Mouse (Mus musculus) intestine, embryonic 14.5 days (tissue): ENCODE measurements at regions not wholly inside any gene's neighbourhood (a gene's known extent, or its start where the extent isn't known, plus 50 kb on each side); places are given as distances from the start of the nearest gene placed in this dataset.

Experiments used
- ATAC-seq: fragments of 200-750 bp; cut with Nextera tagmentation; replicated peaks from 2 replicates; pipeline ENCODE4 v1.8.0; 2017; ENCODE audit warnings: low read depth, moderate number of reproducible peaks, moderate TSS enrichment, moderate library complexity; ENCODE audit not compliant: low FRiP score, low TSS enrichment
- DNase-seq: peaks from one replicate; pipeline ENCODE4 v3.0.0-alpha.2; 2018; ENCODE audit warnings: low spot score
- H3K27ac ChIP-seq: fragments of 300-500 bp; sonication (generic); 2 replicates; pipeline ENCODE4 v1.5.1; 2014; ENCODE audit warnings: low read depth, mild to moderate bottlenecking, control low read depth
- H3K27me3 ChIP-seq: fragments of 300-500 bp; sonication (generic); replicated peaks from 2 replicates; pipeline ENCODE4 v1.6.1; 2014; ENCODE audit warnings: low read length, control low read depth; ENCODE audit not compliant: control insufficient read depth, insufficient read depth
- H3K36me3 ChIP-seq: fragments of 300-500 bp; sonication (generic); 2 replicates; pipeline ENCODE4 v1.6.1; 2014; ENCODE audit warnings: low read length, control low read depth; ENCODE audit not compliant: control insufficient read depth, insufficient read depth
- H3K4me1 ChIP-seq: fragments of 300-500 bp; sonication (generic); replicated peaks from 2 replicates; pipeline ENCODE4 v1.6.1; 2014; ENCODE audit warnings: low read length, control low read depth, mixed read lengths; ENCODE audit not compliant: control insufficient read depth, insufficient read depth
- H3K4me2 ChIP-seq: fragments of 300-500 bp; sonication (generic); 2 replicates; pipeline ENCODE4 v1.6.1; 2014; ENCODE audit warnings: low read length
- H3K4me3 ChIP-seq: fragments of 300-500 bp; sonication (generic); 2 replicates; pipeline ENCODE4 v1.5.1; 2014; ENCODE audit warnings: low read depth, low read length, control low read depth, mixed read lengths
- H3K9ac ChIP-seq: fragments of 300-500 bp; sonication (generic); 2 replicates; pipeline ENCODE4 v1.6.1; 2014; ENCODE audit warnings: mild to moderate bottlenecking, low read length
- H3K9me3 ChIP-seq: fragments of 300-500 bp; sonication (generic); 2 replicates; pipeline ENCODE4 v1.6.1; 2016; ENCODE audit warnings: low read length, control low read depth; ENCODE audit not compliant: control insufficient read depth
- WGBS: fragments of 180-500 bp; shearing (Covaris S2); extraction: QIAGEN DNeasy Blood & Tissue Kit; methylation state at CpG from one replicate; pipeline ENCODE4 v1.1.7; 2014; 5-methylcytosine and 5-hydroxymethylcytosine counted together

GRCm38 (mm10) chr3:52832421-52832820, 184.6 kb downstream of the Cog6 start:
- Histone ChIP-seq H3K4me2 (no peak overlapping the region), H3K36me3 (no peaks in the 10 kb centered on the region), H3K9me3 (no peaks in the 10 kb centered on the region), H3K4me3 (no peak overlapping the region), H3K9ac (no peak overlapping the region), H3K27ac (no peak overlapping the region), H3K4me1 (no peaks in the 10 kb centered on the region), H3K27me3 (no peaks in the 10 kb centered on the region)
- ATAC-seq: no peak
- no peak for DNase-seq
- WGBS: 81% methylated on average over 5 of the region's 5 CpGs

DNA sequence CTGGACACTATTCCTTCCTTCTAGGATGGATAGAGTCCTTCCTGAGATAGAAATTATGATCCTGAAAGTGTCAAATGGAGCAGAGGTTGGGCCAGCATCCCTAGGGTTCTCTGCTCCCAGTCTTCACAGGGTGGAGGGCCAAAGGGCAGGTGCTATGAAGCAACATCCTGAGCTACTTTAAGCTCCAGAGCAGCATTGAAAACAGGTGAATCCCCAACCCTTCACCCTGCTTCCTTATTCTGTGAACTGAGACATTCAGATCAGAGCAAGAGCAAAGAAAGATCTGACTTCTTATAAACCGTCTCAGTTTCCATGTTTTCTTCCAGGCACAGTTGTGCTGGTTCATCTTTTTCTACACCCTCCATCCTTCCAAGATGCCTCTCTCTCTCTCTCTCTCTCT, 185.1 kb downstream of the Cog6 start:
- Histone ChIP-seq H3K27me3 (no peaks in the 10 kb centered on the region), H3K4me3 (no peak overlapping the region), H3K36me3 (no peaks in the 10 kb centered on the region), H3K4me1 (no peaks in the 10 kb centered on the region), H3K9ac (no peak overlapping the region), H3K4me2 (no peak overlapping the region), H3K27ac (no peak overlapping the region), H3K9me3 (no peaks in the 10 kb centered on the region)
- no peak for DNase-seq
- 95% methylated on average over 1 of the region's 1 CpGs for WGBS
- no peak for ATAC-seq

GRCm38 (mm10) chr3:52830101-52830500, 186.9 kb downstream of the Cog6 start:
- H3K9me3 ChIP-seq: no peaks in the 10 kb centered on the region
- H3K9ac ChIP-seq: no peak overlapping the region
- H3K27ac ChIP-seq: no peak overlapping the region
- no peak overlapping the region for H3K4me3 ChIP-seq
- no peaks in the 10 kb centered on the region for H3K36me3 ChIP-seq
- 90% methylated on average over 3 of the region's 3 CpGs for WGBS
- no peaks in the 10 kb centered on the region for H3K4me1 ChIP-seq
- ATAC-seq (no peak), DNase-seq (no peak)
- H3K4me2 ChIP-seq: no peak overlapping the region
- no peaks in the 10 kb centered on the region for H3K27me3 ChIP-seq

GRCm38 (mm10) chr3:52829069-52829468, 188.0 kb downstream of the Cog6 start:
- no peak for ATAC-seq
- no peak overlapping the region for H3K4me3 ChIP-seq
- H3K4me2 ChIP-seq: no peak overlapping the region
- no peaks in the 10 kb centered on the region for H3K4me1 ChIP-seq
- 91% methylated on average over 6 of the region's 6 CpGs for WGBS
- H3K9me3 ChIP-seq: no peaks in the 10 kb centered on the region
- no peaks in the 10 kb centered on the region for H3K36me3 ChIP-seq
- DNase-seq: no peak
- no peaks in the 10 kb centered on the region for H3K27me3 ChIP-seq
- H3K27ac ChIP-seq: no peak overlapping the region
- H3K9ac ChIP-seq: no peak overlapping the region

DNA sequence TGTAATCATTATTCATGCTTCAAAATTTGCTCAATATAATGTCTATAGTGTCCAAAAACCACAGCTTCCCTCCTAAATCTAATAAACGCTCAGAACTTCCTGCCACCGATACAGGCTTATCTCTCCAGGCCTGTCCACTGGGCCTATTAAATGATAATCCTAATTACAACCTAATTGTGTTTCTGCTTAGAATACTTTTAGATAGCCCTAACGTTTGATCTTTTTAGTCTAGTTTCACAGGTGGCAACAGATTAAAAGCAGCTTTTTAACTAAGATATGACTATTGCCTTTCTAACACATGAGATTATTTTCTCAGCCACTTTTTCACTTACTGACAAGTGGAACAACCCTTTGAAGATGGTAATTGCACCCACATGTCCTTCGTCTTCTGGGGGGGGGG, 188.6 kb downstream of the Cog6 start:
- 59% methylated on average over 4 of the region's 4 CpGs for WGBS
- no peak overlapping the region for H3K27ac ChIP-seq
- H3K36me3 ChIP-seq: no peaks in the 10 kb centered on the region
- ATAC-seq: no peak
- no peak overlapping the region for H3K4me3 ChIP-seq
- no peaks in the 10 kb centered on the region for H3K4me1 ChIP-seq
- DNase-seq: no peak
- H3K4me2 ChIP-seq: no peak overlapping the region
- no peak overlapping the region for H3K9ac ChIP-seq
- no peaks in the 10 kb centered on the region for H3K9me3 ChIP-seq
- H3K27me3 ChIP-seq: no peaks in the 10 kb centered on the region

- Histone ChIP-seq H3K27ac (no peak overlapping the region), H3K4me2 (no peak overlapping the region), H3K9ac (no peak overlapping the region), H3K27me3 (no peaks in the 10 kb centered on the region), H3K9me3 (no peaks in the 10 kb centered on the region), H3K4me1 (no peaks in the 10 kb centered on the region), H3K4me3 (no peak overlapping the region), H3K36me3 (no peaks in the 10 kb centered on the region)
- no peak for DNase-seq
- WGBS: 89% methylated on average over 5 of the region's 5 CpGs
- no peak for ATAC-seq
Observed at GRCm38 (mm10) chr3:52822848-52823247, 194.2 kb downstream of the Cog6 start.

DNA sequence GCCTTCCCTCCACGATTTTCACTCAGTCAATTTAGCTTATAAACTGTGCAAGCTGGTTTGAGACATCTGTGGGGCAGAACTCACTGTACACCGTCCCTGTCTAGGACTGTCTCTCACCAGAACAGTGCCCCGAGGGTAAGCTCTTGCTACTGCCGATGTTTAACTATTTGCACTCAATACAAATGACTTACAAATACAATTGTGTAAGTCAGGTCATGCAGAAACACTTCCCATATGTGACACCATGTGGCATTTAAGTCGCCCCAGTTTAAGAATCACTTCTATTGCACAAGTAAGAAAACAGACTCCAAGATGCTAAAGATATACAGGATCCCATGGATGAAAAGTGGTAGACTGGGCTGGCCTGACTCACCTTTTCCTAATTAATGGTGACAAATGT, 195.6 kb downstream of the Cog6 start:
- no peaks in the 10 kb centered on the region for H3K4me1 ChIP-seq
- H3K9ac ChIP-seq: no peak overlapping the region
- no peaks in the 10 kb centered on the region for H3K36me3 ChIP-seq
- no peak overlapping the region for H3K27ac ChIP-seq
- no peak overlapping the region for H3K4me3 ChIP-seq
- no peak for DNase-seq
- no peaks in the 10 kb centered on the region for H3K27me3 ChIP-seq
- 49% methylated on average over 5 of the region's 5 CpGs for WGBS
- no peaks in the 10 kb centered on the region for H3K9me3 ChIP-seq
- H3K4me2 ChIP-seq: no peak overlapping the region
- no peak for ATAC-seq

DNA sequence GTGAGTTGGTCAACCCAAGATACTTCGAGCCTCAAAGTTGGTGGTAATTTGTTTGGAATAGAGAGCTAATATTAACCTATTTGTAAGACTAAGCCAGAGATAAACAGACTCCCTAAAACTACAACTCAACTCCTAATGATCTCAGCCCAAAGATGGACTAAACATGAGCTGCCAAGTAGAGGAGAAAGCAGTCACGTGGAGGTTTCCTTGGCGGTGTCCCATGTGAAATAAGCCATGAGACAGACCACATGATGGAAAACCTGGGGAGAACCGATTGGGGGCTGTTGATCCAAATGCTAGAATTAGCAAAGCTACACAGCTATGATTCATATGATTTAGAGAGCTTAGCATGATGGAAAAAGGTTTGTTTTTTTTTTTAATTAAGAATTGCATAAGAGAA, 198.6 kb downstream of the Cog6 start:
- 82% methylated on average over 4 of the region's 4 CpGs for WGBS
- ATAC-seq: no peak
- H3K4me1 ChIP-seq: no peaks in the 10 kb centered on the region

GRCm38 (mm10) chr3:52817416-52817815, 199.6 kb downstream of the Cog6 start:
- Histone ChIP-seq H3K4me2 (no peak overlapping the region), H3K27me3 (no peaks in the 10 kb centered on the region), H3K4me3 (no peak overlapping the region), H3K4me1 (no peaks in the 10 kb centered on the region), H3K9me3 (no peaks in the 10 kb centered on the region), H3K36me3 (no peaks in the 10 kb centered on the region), H3K27ac (no peak overlapping the region), H3K9ac (no peak overlapping the region)
- WGBS: 83% methylated on average over 6 of the region's 6 CpGs
- DNase-seq: no peak
- ATAC-seq: no peak

More for the DNA sequence above, 198.6 kb downstream of the Cog6 start:
- DNase-seq: no peak
- no peaks in the 10 kb centered on the region for H3K27me3 ChIP-seq
- H3K9ac ChIP-seq: no peak overlapping the region
- H3K4me2 ChIP-seq: no peak overlapping the region
- no peak overlapping the region for H3K27ac ChIP-seq
- H3K36me3 ChIP-seq: no peaks in the 10 kb centered on the region
- no peaks in the 10 kb centered on the region for H3K9me3 ChIP-seq
- no peak overlapping the region for H3K4me3 ChIP-seq
